Mouse (Mus musculus) heart, embryonic 10.5 days (tissue): ENCODE measurements around the gene Ahcy. TPM values are rescaled to one million over a fixed set of nuclear protein-coding genes. Genes with fewer than 3 reads are reported as not detected.

Source experiments
- DNase-seq: peaks from one replicate; pipeline ENCODE4 v3.0.0-alpha.2; 2017; ENCODE audit warnings: low spot score
- H3K27ac ChIP-seq: fragments of 300-500 bp; sonication (generic); 2 replicates; pipeline ENCODE4 v1.5.1; 2016; ENCODE audit warnings: mild to moderate bottlenecking
- H3K27me3 ChIP-seq: fragments of 300-500 bp; sonication (generic); 2 replicates; pipeline ENCODE4 v1.6.1; 2016; ENCODE audit warnings: mild to moderate bottlenecking; ENCODE audit not compliant: poor library complexity, insufficient read depth, severe bottlenecking
- H3K36me3 ChIP-seq: fragments of 300-500 bp; sonication (generic); 2 replicates; pipeline ENCODE4 v1.6.1; 2016; ENCODE audit warnings: mild to moderate bottlenecking, moderate library complexity
- H3K4me1 ChIP-seq: fragments of 300-500 bp; sonication (generic); 2 replicates; pipeline ENCODE4 v1.6.1; 2016; ENCODE audit warnings: mild to moderate bottlenecking
- H3K4me3 ChIP-seq: fragments of 300-500 bp; sonication (generic); 2 replicates; pipeline ENCODE4 v1.5.1; 2016; ENCODE audit warnings: mild to moderate bottlenecking, moderate library complexity
- H3K9me3 ChIP-seq: fragments of 300-500 bp; sonication (generic); 2 replicates; pipeline ENCODE4 v1.6.1; 2016; ENCODE audit warnings: mild to moderate bottlenecking, moderate library complexity
- WGBS: fragments of 180-500 bp; shearing (Covaris S2); methylation state at CpG from one replicate; pipeline ENCODE4 v1.1.7; 2016; 5-methylcytosine and 5-hydroxymethylcytosine counted together
- polyA plus RNA-seq: library from polyadenylated mRNA; unstranded; fragments of >200 nt; fragmentation: Nextera tagmentation; extraction: Ambion mirVana; gene quantifications from 2 replicates; pipeline ENCODE4 v1.2.1, GENCODE M21; 2016

The Ahcy gene
- polyA plus RNA-seq, 1 experiment from 2014 or later: 80.8 TPM

GRCm38 (mm10) chr2:155088264-155088663 lies 14.0 kb upstream of the Ahcy start:
- no peak for DNase-seq
- no peak overlapping the region for H3K4me3 ChIP-seq
- H3K36me3 ChIP-seq: no peaks in the 10 kb centered on the region
- H3K9me3 ChIP-seq: no peaks in the 10 kb centered on the region
- H3K4me1 ChIP-seq: peaks cover 9% of the 10 kb centered on the region
- WGBS: 73% methylated on average over 6 of the region's 6 CpGs
- no peaks in the 10 kb centered on the region for H3K27me3 ChIP-seq
- no peak overlapping the region for H3K27ac ChIP-seq

DNA sequence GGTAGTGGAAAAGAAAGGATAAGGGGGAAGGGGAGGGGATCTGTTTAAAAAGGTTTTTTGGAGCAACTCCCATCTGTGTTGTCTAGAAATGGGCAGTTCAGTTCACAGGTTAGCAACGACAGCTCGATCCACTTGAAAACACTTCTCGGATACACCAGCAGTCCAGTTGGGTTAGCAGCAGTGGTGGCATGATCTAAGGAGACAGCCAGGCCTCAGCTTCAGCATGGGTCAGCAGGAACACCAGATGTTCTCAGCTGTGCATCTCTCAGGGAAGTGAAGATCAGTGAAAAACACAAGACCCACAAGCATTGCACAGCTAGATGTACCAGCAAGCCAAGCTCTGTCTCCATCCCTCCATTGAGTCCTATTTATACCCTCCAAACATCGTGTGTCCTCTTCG lies 12.0 kb upstream of the Ahcy start:
- 80% methylated on average over 5 of the region's 5 CpGs for WGBS
- Histone ChIP-seq H3K36me3 (no peaks in the 10 kb centered on the region), H3K27ac (no peak overlapping the region), H3K4me3 (no peak overlapping the region), H3K4me1 (peaks cover 5% of the 10 kb centered on the region), H3K9me3 (no peaks in the 10 kb centered on the region), H3K27me3 (peaks cover 4% of the 10 kb centered on the region; the same call in 1 of the 2 replicates)
- DNase-seq: no peak

DNA sequence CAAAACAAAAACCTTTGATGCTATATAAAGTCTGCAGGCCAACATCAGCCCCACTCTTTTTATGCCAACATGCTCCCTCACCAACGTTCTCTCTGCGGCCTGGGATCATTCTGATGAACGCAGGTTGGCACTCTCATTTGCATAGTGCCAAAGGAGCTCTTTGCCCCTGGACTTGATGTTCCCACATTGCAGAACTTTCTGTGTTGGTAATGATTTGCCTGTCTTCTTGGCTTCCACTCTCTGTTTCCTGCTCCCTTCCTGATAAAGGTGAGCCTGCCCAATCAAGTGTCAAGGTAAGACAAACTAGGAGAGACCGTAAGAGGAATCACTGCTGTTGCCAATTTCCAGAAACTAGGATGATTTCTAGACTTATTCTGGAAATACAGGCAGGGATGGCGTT lies 10.2 kb upstream of the Ahcy start:
- DNase-seq: no peak
- WGBS: 80% methylated on average over 5 of the region's 5 CpGs
- Histone ChIP-seq H3K36me3 (no peaks in the 10 kb centered on the region), H3K27ac (no peak overlapping the region), H3K4me1 (no peaks in the 10 kb centered on the region), H3K9me3 (no peaks in the 10 kb centered on the region), H3K27me3 (peaks cover 4% of the 10 kb centered on the region; the same call in 1 of the 2 replicates), H3K4me3 (no peak overlapping the region)

GRCm38 (mm10) chr2:155082121-155082803 lies 8.0 kb upstream of the Ahcy start:
- H3K27ac ChIP-seq: no peak overlapping the region
- DNase-seq: peak; percentile 83
- H3K4me1 ChIP-seq: no peaks in the 10 kb centered on the region
- H3K36me3 ChIP-seq: no peaks in the 10 kb centered on the region
- peaks cover 4% of the 10 kb centered on the region; the same call in 1 of the 2 replicates for H3K27me3 ChIP-seq
- 20% methylated on average over 8 of the region's 8 CpGs for WGBS
- H3K4me3 ChIP-seq: no peak overlapping the region
- no peaks in the 10 kb centered on the region for H3K9me3 ChIP-seq

- Histone ChIP-seq H3K4me1 (no peaks in the 10 kb centered on the region), H3K36me3 (no peaks in the 10 kb centered on the region), H3K27ac (no peak overlapping the region), H3K27me3 (peaks cover 4% of the 10 kb centered on the region; the same call in 1 of the 2 replicates), H3K9me3 (no peaks in the 10 kb centered on the region), H3K4me3 (no peak overlapping the region)
- DNase-seq: no peak
- WGBS: 84% methylated on average over 3 of the region's 3 CpGs
Observed at GRCm38 (mm10) chr2:155081056-155081455, 6.8 kb upstream of the Ahcy start.

- H3K9me3 ChIP-seq: no peaks in the 10 kb centered on the region
- peaks cover 7% of the 10 kb centered on the region for H3K4me1 ChIP-seq
- no peak overlapping the region for H3K4me3 ChIP-seq
- H3K27ac ChIP-seq: no peak overlapping the region
- DNase-seq: no peak
- WGBS: 65% methylated on average over 4 of the region's 4 CpGs
- peaks cover 4% of the 10 kb centered on the region; the same call in 1 of the 2 replicates for H3K27me3 ChIP-seq
- no peaks in the 10 kb centered on the region for H3K36me3 ChIP-seq
Observed at GRCm38 (mm10) chr2:155080179-155080530, 5.9 kb upstream of the Ahcy start.

DNA sequence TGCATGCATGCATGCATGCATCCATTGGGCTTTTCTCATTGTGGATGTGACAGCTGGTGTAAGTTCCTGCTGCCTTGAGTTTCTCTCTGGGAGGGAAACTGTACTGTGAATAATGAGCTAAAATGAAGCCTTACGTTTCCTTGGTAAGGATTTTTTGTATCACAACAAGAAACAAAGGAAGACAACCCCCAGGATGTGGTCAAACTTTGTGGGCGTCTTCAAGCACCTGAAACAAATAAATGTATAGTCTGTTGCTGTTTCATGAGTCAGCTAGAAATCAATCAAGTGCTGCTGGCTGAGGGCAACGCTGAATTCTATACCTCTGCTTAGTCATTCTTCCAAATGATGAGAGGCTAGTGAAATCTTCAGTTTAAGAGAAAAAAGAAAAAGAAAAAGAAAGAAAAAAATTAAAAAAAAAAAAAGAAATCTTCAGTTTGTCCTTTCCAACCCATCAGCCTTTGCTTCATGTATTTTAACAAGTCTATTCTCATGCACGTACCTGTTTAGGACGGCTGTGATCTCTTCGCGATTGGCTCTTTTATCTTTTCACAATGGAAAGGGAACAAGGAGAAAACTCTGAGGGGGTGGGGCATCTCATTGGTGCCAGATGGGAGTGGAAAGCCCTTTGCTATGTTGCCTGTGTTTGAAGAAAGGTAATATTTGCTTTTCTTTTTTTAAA lies 5.3 kb upstream of the Ahcy start:
- H3K27me3 ChIP-seq: peaks cover 4% of the 10 kb centered on the region; the same call in 1 of the 2 replicates
- no peaks in the 10 kb centered on the region for H3K36me3 ChIP-seq
- H3K27ac ChIP-seq: no peak overlapping the region
- peaks cover 12% of the 10 kb centered on the region for H3K4me1 ChIP-seq
- no peak overlapping the region for H3K4me3 ChIP-seq
- 45% methylated on average over 7 of the region's 7 CpGs for WGBS
- H3K9me3 ChIP-seq: no peaks in the 10 kb centered on the region
- no peak for DNase-seq

- 63% methylated on average over 6 of the region's 6 CpGs for WGBS
- no peak for DNase-seq
- no peak overlapping the region for H3K27ac ChIP-seq
Observed at GRCm38 (mm10) chr2:155075649-155076048, 1.4 kb upstream of the Ahcy start.

GRCm38 (mm10) chr2:155074766-155075330 lies 551 bp upstream of the Ahcy start:
- Histone ChIP-seq H3K4me1 (peaks cover 22% of the 10 kb centered on the region), H3K27ac (peak overlapping the region; percentile 95), H3K36me3 (no peaks in the 10 kb centered on the region), H3K9me3 (no peaks in the 10 kb centered on the region), H3K27me3 (no peaks in the 10 kb centered on the region), H3K4me3 (peak overlapping the region; percentile 76)
- DNase-seq: no peak
- 11% methylated on average over 12 of the region's 12 CpGs for WGBS

More at GRCm38 (mm10) chr2:155075649-155076048, 1.4 kb upstream of the Ahcy start:
- Histone ChIP-seq H3K9me3 (no peaks in the 10 kb centered on the region), H3K4me3 (no peak overlapping the region), H3K36me3 (no peaks in the 10 kb centered on the region), H3K4me1 (peaks cover 22% of the 10 kb centered on the region), H3K27me3 (no peaks in the 10 kb centered on the region)

DNA sequence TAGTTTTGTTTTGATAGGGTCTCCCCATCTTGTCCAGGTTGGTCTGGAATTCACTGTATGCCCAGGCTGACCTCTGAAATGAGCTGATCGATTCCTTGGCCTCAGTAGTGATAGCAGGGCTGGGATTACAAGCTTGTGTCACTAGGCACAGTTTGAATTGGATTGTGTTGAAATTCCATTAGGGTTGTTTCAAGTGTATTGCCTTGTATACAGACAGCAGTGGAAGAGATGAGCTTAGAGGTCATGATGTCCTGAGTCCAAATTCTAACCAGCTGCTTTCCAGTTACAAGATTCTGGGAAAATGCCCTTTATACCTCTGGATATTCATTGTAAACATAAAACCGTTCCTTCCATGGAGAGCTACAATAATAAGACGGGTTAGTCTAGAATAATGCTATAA lies 950 bp downstream of the Ahcy start:
- no peaks in the 10 kb centered on the region for H3K27me3 ChIP-seq
- peak overlapping the region; percentile 95 for H3K27ac ChIP-seq
- DNase-seq: no peak
- WGBS: 26% methylated on average over 3 of the region's 3 CpGs
- peak overlapping the region; percentile 76 for H3K4me3 ChIP-seq
- peaks cover 7% of the 10 kb centered on the region for H3K36me3 ChIP-seq
- peaks cover 22% of the 10 kb centered on the region for H3K4me1 ChIP-seq
- H3K9me3 ChIP-seq: no peaks in the 10 kb centered on the region

- H3K4me3 ChIP-seq: peak overlapping the region; percentile 76; the same call in 1 of the 2 replicates
- no peaks in the 10 kb centered on the region for H3K27me3 ChIP-seq
- H3K9me3 ChIP-seq: no peaks in the 10 kb centered on the region
- H3K27ac ChIP-seq: no peak overlapping the region
- WGBS: 89% methylated on average over 8 of the region's 8 CpGs
- DNase-seq: no peak
- H3K36me3 ChIP-seq: peaks cover 15% of the 10 kb centered on the region
- peaks cover 22% of the 10 kb centered on the region for H3K4me1 ChIP-seq
Observed at GRCm38 (mm10) chr2:155072353-155073145, 1.7 kb downstream of the Ahcy start.

DNA sequence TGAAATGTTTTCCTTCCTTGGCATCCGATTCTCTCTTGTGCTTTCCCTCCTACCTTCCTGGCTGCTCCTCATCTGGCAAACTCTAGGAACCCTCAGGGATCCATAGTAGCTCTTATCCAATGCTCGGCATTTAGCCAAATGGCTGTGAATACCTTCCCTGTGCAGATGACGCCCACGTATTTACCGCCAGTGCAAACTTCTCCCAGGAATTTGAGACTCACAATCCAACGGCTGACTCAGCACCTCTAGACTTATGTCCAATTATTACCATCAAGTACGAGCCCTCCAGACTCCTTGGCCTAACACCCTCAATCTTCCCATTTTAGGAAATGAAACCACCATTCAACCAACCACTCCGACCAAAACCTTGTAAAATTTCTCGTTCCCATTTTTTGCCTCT lies 3.3 kb downstream of the Ahcy start:
- no peak for DNase-seq
- WGBS: 85% methylated on average over 9 of the region's 9 CpGs
- Histone ChIP-seq H3K9me3 (no peaks in the 10 kb centered on the region), H3K4me3 (no peak overlapping the region), H3K27me3 (no peaks in the 10 kb centered on the region), H3K36me3 (peaks cover 30% of the 10 kb centered on the region), H3K4me1 (peaks cover 22% of the 10 kb centered on the region), H3K27ac (no peak overlapping the region)

DNA sequence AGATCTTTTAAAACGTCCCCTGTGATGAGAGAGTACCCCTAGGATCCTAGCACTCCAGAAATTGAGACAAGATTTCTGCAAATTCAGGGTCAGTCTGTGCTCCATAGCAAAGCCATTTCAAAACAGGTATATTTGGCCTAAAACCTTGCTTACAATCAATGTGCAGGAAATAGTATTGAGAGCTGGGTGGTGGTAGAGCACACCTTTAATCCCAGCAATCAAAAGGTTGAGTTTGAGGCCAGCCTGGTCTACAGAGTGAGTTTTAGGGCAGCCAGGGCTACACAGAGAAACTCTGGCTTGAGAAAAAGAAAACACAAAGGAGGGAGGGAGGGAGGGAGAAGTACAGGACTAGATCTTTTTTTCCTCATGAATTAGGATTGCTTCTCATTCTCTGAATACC lies 16.9 kb downstream of the Ahcy start:
- no peak overlapping the region for H3K4me3 ChIP-seq
- no peaks in the 10 kb centered on the region for H3K27me3 ChIP-seq
- DNase-seq: no peak
- peaks cover 2% of the 10 kb centered on the region for H3K4me1 ChIP-seq
- H3K9me3 ChIP-seq: no peaks in the 10 kb centered on the region
- no peak overlapping the region for H3K27ac ChIP-seq
- H3K36me3 ChIP-seq: peaks cover 28% of the 10 kb centered on the region
- WGBS: 66% methylated on average over 1 of the region's 1 CpGs
